Mouse (Mus musculus) embryonic facial prominence, embryonic 11.5 days (tissue): Measurements from ENCODE around the gene Syt6. TPM values are rescaled to one million over a fixed set of nuclear protein-coding genes. Genes with fewer than 3 reads are reported as not detected.

Experiments
- ATAC-seq: fragments of 200-750 bp; cut with Nextera tagmentation; replicated peaks from 2 replicates; pipeline ENCODE4 v1.8.0; 2017; ENCODE audit warnings: low read depth; ENCODE audit not compliant: insufficient number of reproducible peaks, low FRiP score, low TSS enrichment
- DNase-seq: peaks from one replicate; pipeline ENCODE4 v3.0.0-alpha.2; 2015; ENCODE audit warnings: low spot score
- H3K27ac ChIP-seq: fragments of 300-500 bp; sonication (generic); replicated peaks from 2 replicates; pipeline ENCODE4 v1.5.1; 2014; ENCODE audit warnings: mild to moderate bottlenecking, low read depth, low read length, control low read depth
- H3K27me3 ChIP-seq: fragments of 300-500 bp; sonication (generic); 2 replicates; pipeline ENCODE4 v1.6.1; 2014; ENCODE audit warnings: mild to moderate bottlenecking, low read length, moderate library complexity, mixed read lengths; ENCODE audit not compliant: control insufficient read depth, insufficient read depth
- H3K36me3 ChIP-seq: fragments of 300-500 bp; sonication (generic); replicated peaks from 2 replicates; pipeline ENCODE4 v1.6.1; 2014; ENCODE audit warnings: low read depth, mild to moderate bottlenecking, low read length, moderate library complexity, mixed read lengths; ENCODE audit not compliant: control insufficient read depth, insufficient read depth
- H3K4me1 ChIP-seq: fragments of 300-500 bp; sonication (generic); 2 replicates; pipeline ENCODE4 v1.6.1; 2014; ENCODE audit warnings: low read length, mixed read lengths; ENCODE audit not compliant: control insufficient read depth, insufficient read depth
- H3K4me2 ChIP-seq: fragments of 300-500 bp; sonication (generic); 2 replicates; pipeline ENCODE4 v1.6.1; 2014; ENCODE audit warnings: low read depth, mild to moderate bottlenecking, control low read depth, low read length, moderate library complexity
- H3K4me3 ChIP-seq: fragments of 300-500 bp; sonication (generic); 2 replicates; pipeline ENCODE4 v1.5.1; 2014; ENCODE audit warnings: low read depth, low read length, control low read depth
- H3K9ac ChIP-seq: fragments of 300-500 bp; sonication (generic); replicated peaks from 2 replicates; pipeline ENCODE4 v1.6.1; 2014; ENCODE audit warnings: mild to moderate bottlenecking, control low read depth, low read length
- H3K9me3 ChIP-seq: fragments of 300-500 bp; sonication (generic); replicated peaks from 2 replicates; pipeline ENCODE4 v1.6.1; 2016; ENCODE audit warnings: mild to moderate bottlenecking, low read length, inconsistent platforms, mixed read lengths; ENCODE audit not compliant: control insufficient read depth
- WGBS: fragments of 180-500 bp; shearing (Covaris S2); extraction: QIAGEN DNeasy Blood & Tissue Kit; methylation state at CpG from one replicate; pipeline ENCODE4 v1.1.7; 2014; 5-methylcytosine and 5-hydroxymethylcytosine counted together
- polyA plus RNA-seq: library from polyadenylated mRNA; unstranded; fragments of >200 nt; fragmentation: Nextera tagmentation; extraction: Ambion mirVana; gene quantifications from 2 replicates; pipeline ENCODE4 v1.2.1, GENCODE M21; 2014

The Syt6 gene
- polyA plus RNA-seq, 1 experiment from 2014 or later, result 4.5 TPM

DNA sequence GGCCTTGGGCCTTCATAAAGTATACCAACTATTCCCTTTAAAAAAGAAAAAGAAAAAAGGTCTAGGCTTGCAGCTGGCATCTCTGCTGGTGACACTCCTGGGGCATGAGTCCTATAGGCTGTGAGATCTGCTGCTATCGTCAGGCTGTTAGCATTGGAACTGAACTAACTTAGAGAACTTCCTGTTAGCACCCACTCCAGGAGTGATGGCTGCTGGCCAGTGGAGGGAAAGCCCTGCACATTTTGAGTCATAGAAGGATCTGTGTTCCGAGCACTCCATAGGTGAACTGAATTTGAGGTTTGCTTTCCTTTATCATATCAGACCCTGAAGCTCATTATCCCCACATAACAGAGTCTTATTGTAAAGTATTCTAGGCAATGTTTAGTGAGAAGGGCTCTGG lies 85.0 kb downstream of the Syt6 start:
- Histone ChIP-seq H3K27me3 (no peaks in the 10 kb centered on the region), H3K4me3 (no peak overlapping the region), H3K4me1 (no peaks in the 10 kb centered on the region), H3K9me3 (no peaks in the 10 kb centered on the region), H3K4me2 (no peak overlapping the region), H3K9ac (no peak overlapping the region), H3K27ac (no peak overlapping the region), H3K36me3 (no peaks in the 10 kb centered on the region)
- DNase-seq, result no peak
- ATAC-seq, result no peak
- 86% methylated on average over 2 of the region's 2 CpGs for WGBS

DNA sequence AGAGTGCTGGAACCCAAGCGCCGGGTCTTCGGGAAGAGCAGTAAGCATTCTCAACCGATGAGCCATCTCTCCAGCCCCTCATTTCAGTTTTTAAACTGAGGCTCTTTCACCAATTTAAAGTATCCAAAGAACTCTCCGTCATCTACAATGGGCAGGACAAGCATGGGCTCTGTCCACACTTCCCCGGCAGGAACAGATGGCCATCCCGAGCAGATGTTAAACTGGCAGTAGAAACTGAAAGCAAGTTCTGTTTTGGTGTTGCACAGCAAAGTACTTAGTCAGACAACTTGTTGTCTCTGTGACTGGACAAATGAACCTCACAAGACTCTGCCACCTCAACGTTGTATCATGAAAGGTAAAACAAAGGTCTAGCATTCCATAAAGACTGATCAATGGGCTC lies 86.7 kb downstream of the Syt6 start:
- no peaks in the 10 kb centered on the region for H3K4me1 ChIP-seq
- H3K27me3 ChIP-seq, result no peaks in the 10 kb centered on the region
- ATAC-seq, result no peak
- no peak overlapping the region for H3K4me3 ChIP-seq
- H3K27ac ChIP-seq, result no peak overlapping the region
- DNase-seq, result no peak
- H3K9me3 ChIP-seq, result no peaks in the 10 kb centered on the region
- WGBS, result 88% methylated on average over 8 of the region's 8 CpGs
- no peak overlapping the region for H3K9ac ChIP-seq
- no peaks in the 10 kb centered on the region for H3K36me3 ChIP-seq
- no peak overlapping the region for H3K4me2 ChIP-seq

DNA sequence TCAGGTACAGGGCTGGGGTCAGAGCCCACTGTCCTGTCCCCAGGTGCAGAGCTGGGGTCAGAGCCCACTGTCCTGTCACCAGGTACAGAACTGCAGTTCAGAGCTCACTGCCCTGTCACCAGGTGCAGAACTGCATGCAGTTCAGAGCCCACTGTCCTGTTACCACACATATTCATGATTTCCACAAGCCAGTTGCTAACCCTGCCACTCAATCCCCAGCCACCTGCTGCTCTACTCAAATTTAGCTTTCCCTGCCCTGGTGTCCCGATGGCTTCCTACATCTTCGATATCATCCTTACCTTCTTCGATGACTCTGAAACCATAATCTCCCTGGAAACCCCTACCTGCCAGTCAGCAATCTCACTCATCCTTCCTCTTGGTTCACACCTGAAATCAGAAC lies 88.4 kb downstream of the Syt6 start:
- Histone ChIP-seq H3K4me3 (no peak overlapping the region), H3K9ac (no peak overlapping the region), H3K9me3 (no peaks in the 10 kb centered on the region), H3K27me3 (no peaks in the 10 kb centered on the region), H3K36me3 (no peaks in the 10 kb centered on the region), H3K4me1 (no peaks in the 10 kb centered on the region), H3K27ac (no peak overlapping the region), H3K4me2 (no peak overlapping the region)
- WGBS, result 88% methylated on average over 3 of the region's 3 CpGs
- ATAC-seq (no peak), DNase-seq (no peak)

DNA sequence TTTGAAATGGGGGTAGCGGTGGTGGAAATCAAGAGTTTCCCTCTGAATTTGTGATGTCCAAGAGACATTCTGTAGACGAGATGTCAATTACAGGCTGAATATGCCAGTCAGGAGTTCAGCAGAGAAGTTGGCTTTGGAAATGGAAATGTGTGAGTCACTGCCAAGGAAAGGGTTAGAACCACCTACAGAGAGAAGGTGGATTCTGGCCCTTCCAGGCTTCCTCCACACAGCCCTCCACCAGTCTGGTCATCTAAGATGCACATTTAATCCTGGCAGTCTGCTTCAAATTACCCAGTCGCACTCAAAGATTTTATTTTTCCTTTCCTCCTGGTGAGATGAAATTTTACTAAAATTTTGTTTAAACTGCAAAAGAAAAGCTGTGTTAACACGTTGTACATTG lies 97.1 kb downstream of the Syt6 start:
- H3K9me3 ChIP-seq, result no peaks in the 10 kb centered on the region
- no peak overlapping the region for H3K4me2 ChIP-seq
- no peak overlapping the region for H3K27ac ChIP-seq
- H3K4me3 ChIP-seq, result no peak overlapping the region
- no peaks in the 10 kb centered on the region for H3K36me3 ChIP-seq
- H3K4me1 ChIP-seq, result no peaks in the 10 kb centered on the region
- WGBS, result 76% methylated on average over 4 of the region's 4 CpGs
- DNase-seq (no peak), ATAC-seq (no peak)
- no peak overlapping the region for H3K9ac ChIP-seq
- no peaks in the 10 kb centered on the region for H3K27me3 ChIP-seq

DNA sequence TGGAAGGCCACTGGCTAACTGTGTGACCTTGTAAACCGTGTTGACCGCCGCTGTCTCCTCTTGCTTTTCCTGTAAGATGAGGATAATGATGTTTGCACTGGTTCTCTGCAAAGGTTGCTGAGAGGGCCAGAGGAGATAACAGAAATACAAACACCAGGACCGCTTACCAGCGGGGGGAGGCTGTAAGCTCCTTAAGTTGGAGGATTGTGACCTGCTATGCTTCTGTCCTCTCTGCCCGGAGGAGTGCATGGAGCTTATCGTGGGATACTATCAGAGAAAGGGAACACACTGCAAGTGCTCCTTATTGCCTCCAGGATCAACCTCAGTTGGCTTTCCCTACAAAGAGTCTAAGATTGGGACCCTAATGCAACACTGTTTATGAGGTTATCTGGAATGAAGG lies 97.7 kb downstream of the Syt6 start:
- no peaks in the 10 kb centered on the region for H3K4me1 ChIP-seq
- H3K4me2 ChIP-seq, result no peak overlapping the region
- no peaks in the 10 kb centered on the region for H3K36me3 ChIP-seq
- H3K27me3 ChIP-seq, result no peaks in the 10 kb centered on the region
- H3K27ac ChIP-seq, result no peak overlapping the region
- ATAC-seq, result no peak
- no peak overlapping the region for H3K4me3 ChIP-seq
- DNase-seq, result no peak
- H3K9ac ChIP-seq, result no peak overlapping the region
- no peaks in the 10 kb centered on the region for H3K9me3 ChIP-seq
- 47% methylated on average over 7 of the region's 7 CpGs for WGBS

DNA sequence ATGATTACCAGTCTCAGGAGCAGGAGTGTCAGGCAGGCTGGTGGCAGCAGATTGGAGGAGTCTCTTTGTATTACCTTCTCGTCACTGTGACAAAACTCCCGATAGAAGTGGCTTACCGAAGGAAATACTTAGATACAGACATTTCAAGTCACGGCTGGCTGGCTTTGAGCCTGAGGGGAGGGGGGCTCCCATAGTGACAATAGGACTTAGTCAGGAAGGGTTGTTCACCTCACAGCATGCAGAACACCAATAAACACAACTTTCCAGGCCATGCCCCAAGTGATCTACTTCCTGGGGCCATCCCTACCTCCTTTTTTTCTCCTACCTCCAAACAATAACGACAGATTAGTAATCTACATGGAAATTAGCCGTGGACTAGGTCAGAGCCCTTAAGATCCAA lies 103.8 kb downstream of the Syt6 start:
- DNase-seq, result no peak
- no peaks in the 10 kb centered on the region for H3K36me3 ChIP-seq
- ATAC-seq, result no peak
- H3K27me3 ChIP-seq, result no peaks in the 10 kb centered on the region
- no peak overlapping the region for H3K27ac ChIP-seq
- 23% methylated on average over 6 of the region's 6 CpGs for WGBS
- no peak overlapping the region for H3K4me3 ChIP-seq
- no peak overlapping the region for H3K4me2 ChIP-seq
- H3K4me1 ChIP-seq, result no peaks in the 10 kb centered on the region; the same call in 1 of the 2 replicates
- H3K9ac ChIP-seq, result no peak overlapping the region
- no peaks in the 10 kb centered on the region for H3K9me3 ChIP-seq

DNA sequence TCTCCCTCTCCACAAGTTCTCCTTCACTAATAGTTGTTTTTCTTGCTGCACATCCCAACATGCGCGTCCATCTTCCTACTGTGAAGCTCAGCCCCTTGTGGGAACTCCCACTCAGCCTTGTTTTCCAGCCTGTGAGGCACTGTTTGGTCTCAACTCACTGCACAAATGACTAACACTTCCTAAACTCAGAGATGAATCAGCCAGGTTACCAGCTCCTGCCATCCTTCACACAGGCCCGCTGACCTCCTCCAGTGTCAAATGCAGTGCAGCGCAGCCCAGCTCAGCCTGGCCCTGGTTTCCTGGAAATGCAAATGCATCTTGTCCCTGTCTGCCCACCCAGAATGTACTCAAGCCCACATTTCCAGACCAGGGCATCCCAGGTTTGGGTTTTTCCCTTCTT lies 107.4 kb downstream of the Syt6 start:
- H3K4me1 ChIP-seq, result no peaks in the 10 kb centered on the region; the same call in 1 of the 2 replicates
- WGBS, result 55% methylated on average over 4 of the region's 4 CpGs
- no peaks in the 10 kb centered on the region for H3K9me3 ChIP-seq
- no peak for ATAC-seq
- no peaks in the 10 kb centered on the region for H3K36me3 ChIP-seq
- H3K4me2 ChIP-seq, result no peak overlapping the region
- no peak overlapping the region for H3K9ac ChIP-seq
- no peaks in the 10 kb centered on the region for H3K27me3 ChIP-seq
- no peak for DNase-seq
- no peak overlapping the region for H3K4me3 ChIP-seq
- no peak overlapping the region for H3K27ac ChIP-seq

DNA sequence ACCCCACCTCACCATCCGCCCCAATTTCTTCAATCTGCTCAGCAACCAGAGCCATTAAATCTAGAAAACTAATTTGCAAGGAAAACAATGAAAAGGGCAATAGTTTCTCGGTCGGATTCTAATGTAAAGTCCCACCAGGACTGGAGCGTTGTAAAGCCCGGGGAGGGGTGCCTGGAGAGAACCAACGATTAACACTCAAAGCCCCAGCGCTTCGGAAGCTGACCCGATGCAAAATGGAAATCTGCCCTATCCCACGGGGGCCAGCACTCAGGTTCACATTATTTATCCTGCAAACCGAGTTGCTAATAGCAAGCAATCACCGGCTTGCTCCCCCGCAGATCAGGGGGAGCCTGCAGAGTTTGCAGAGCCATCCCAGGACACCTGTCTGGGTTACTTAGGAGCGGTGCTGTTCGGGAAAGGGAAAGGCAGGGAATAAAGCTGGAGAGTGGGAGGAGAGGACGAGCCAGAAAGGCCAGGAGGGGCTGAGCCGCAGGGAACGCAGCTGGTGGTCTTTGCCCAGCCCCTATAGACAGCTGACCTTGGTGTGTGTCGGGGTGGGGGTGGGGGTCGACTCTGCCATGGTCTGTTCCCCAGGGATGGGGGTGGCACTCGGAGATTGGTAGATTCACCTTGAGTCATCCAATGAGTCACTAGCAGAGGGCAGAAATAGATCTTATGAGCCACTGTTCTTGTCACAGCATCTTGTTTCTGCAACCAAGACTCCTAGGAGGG lies 108.4 kb downstream of the Syt6 start:
- DNase-seq (peak; percentile 4), ATAC-seq (no peak)
- no peak overlapping the region for H3K9ac ChIP-seq
- WGBS, result 2% methylated on average over 21 of the region's 21 CpGs
- 0 out of 2 replicates have a peak overlapping the region, but pooled peaks have one; percentile 8 for H3K4me3 ChIP-seq
- H3K4me1 ChIP-seq, result no peaks in the 10 kb centered on the region; the same call in 1 of the 2 replicates
- no peaks in the 10 kb centered on the region for H3K27me3 ChIP-seq
- H3K4me2 ChIP-seq, result peak overlapping the region; percentile 19
- no peak overlapping the region for H3K27ac ChIP-seq
- H3K9me3 ChIP-seq, result no peaks in the 10 kb centered on the region
- H3K36me3 ChIP-seq, result no peaks in the 10 kb centered on the region
